In the genomic region with DNA sequence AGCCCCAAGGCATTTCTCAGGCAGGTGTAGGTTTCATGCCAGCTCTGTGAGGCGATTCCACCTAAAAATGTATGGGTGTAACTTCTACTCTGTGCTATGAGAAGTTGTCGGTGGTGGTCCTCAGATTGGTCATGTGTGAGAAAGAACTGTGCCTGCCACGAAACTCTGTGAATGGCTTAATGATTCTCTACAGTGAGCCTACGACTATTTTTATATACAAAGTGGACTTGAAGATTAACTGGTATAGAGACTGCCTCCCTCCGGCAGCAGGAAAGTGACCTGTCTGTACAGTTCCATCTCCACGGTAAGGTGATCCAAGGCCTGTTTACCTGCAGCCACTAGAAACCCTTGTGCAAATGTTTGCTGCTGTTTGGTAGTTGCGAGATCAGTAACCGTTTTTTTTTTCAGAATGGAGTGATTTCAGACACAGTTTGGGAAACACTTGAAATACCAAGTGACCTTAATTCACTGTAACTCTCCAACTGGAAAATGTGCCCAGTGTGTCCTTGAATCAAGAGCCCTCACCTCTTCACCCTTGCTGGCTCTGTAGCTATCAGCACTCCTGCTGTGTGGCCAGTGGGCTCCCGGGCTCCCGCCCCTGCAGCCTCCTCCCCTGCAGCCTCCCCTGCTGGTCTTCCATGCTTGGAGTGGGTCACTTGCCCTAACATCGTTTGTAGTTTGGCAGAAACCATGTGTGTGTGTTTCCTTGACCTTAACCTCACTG, we compare ENCODE assay signal across 12 mouse cellular contexts.
A peak's percentile ranks its signal among the peaks of the same experiment; 100 is the strongest.
DNase-seq lines count a peak whose midpoint lies in the region; ATAC-seq lines count a peak whose summit lies in the region.
"Had no signal": no experiment of that assay in that cellular context is flagged by ENCODE, and none has a peak within 500 bp of the region (broad histone marks: within the 10 kb centered on the region; RNA-seq: fewer than 3 reads in every experiment).

No protein-coding gene starts in this region.

- no peak for DNase-seq in heart, postnatal 25 days (ENCODE audit: low spot score)
- peak; percentile 69 for DNase-seq in adrenal gland, postnatal 14 days
- peak; percentile 84 for DNase-seq in lung, postnatal 25 days (ENCODE audit: low spot score)
- DNase-seq in left cerebral cortex, postnatal 4 days: no peak
- no peak for DNase-seq in layer of hippocampus, adult 9-11 months
- DNase-seq: liver; right cerebral cortex, adult 18-20 months had no signal

- peaks cover 61% of the 10 kb centered on the region for H3K4me1 ChIP-seq in heart, embryonic 15.5 days (replicated peaks)
- H3K4me1 ChIP-seq in kidney, embryonic 16.5 days (ENCODE audit: insufficient read depth, low read length): peaks cover 48% of the 10 kb centered on the region
- peaks cover 2% of the 10 kb centered on the region for H3K4me1 ChIP-seq in intestine, embryonic 16.5 days (ENCODE audit: control insufficient read depth, insufficient read depth, low read length)

- intact Hi-C loops in heart, postnatal 25 days (cut with DNase I): no loop called here
- intact Hi-C loops in left cerebral cortex, postnatal 4 days (cut with DNase I): no loop called here

- no peaks in the 10 kb centered on the region for H3K27me3 ChIP-seq in heart, embryonic 15.5 days
- no peaks in the 10 kb centered on the region for H3K27me3 ChIP-seq in kidney, embryonic 16.5 days (ENCODE audit: insufficient read depth, low read length)
- H3K27me3 ChIP-seq in intestine, embryonic 16.5 days (replicated peaks; ENCODE audit: control insufficient read depth, insufficient read depth, low read length): no peaks in the 10 kb centered on the region
- H3K27me3 ChIP-seq: forebrain, embryonic 15.5 days; midbrain, embryonic 15.5 days had no signal

- peak; percentile 64; the same call in 1 of the 2 replicates for ATAC-seq in heart, embryonic 15.5 days (replicated peaks; ENCODE audit: insufficient number of reproducible peaks, insufficient read depth, low FRiP score, low read depth)
- ATAC-seq in kidney, embryonic 16.5 days (ENCODE audit: low FRiP score, low TSS enrichment): peak; percentile 62
- ATAC-seq in intestine, embryonic 16.5 days: no peak
- ATAC-seq: forebrain, embryonic 15.5 days; midbrain, embryonic 15.5 days had no signal

- H3K27ac ChIP-seq in heart, embryonic 15.5 days: peak overlapping the region; percentile 68
- peak overlapping the region; percentile 80 for H3K27ac ChIP-seq in kidney, embryonic 16.5 days (ENCODE audit: low read length)
- H3K27ac ChIP-seq in intestine, embryonic 16.5 days (ENCODE audit: low read length): no peak overlapping the region
- H3K27ac ChIP-seq: forebrain, embryonic 15.5 days; midbrain, embryonic 15.5 days had no signal

- H3K4me2 ChIP-seq in heart, embryonic 15.5 days: no peak overlapping the region
- no peak overlapping the region for H3K4me2 ChIP-seq in kidney, embryonic 16.5 days (replicated peaks; ENCODE audit: low read depth, low read length)
- H3K4me2 ChIP-seq in intestine, embryonic 16.5 days (ENCODE audit: low read depth, low read length): no peak overlapping the region
- H3K4me2 ChIP-seq: forebrain, embryonic 15.5 days; midbrain, embryonic 15.5 days had no signal

- H3K9ac ChIP-seq in heart, embryonic 15.5 days: no peak overlapping the region
- no peak overlapping the region for H3K9ac ChIP-seq in kidney, embryonic 16.5 days (replicated peaks; ENCODE audit: low read length)
- no peak overlapping the region for H3K9ac ChIP-seq in intestine, embryonic 16.5 days (ENCODE audit: low read depth, low read length)
- H3K9ac ChIP-seq: forebrain, embryonic 15.5 days; midbrain, embryonic 15.5 days had no signal

- WGBS in heart, embryonic 15.5 days: 35% methylated on average over 11 of the region's 11 CpGs
- WGBS in kidney, embryonic 16.5 days: 37% methylated on average over 11 of the region's 11 CpGs
- 46% methylated on average over 11 of the region's 11 CpGs for WGBS in intestine, embryonic 16.5 days

- no peaks in the 10 kb centered on the region for H3K36me3 ChIP-seq in heart, embryonic 15.5 days
- no peaks in the 10 kb centered on the region for H3K36me3 ChIP-seq in kidney, embryonic 16.5 days (ENCODE audit: insufficient read depth, low read length)
- H3K36me3 ChIP-seq in intestine, embryonic 16.5 days (ENCODE audit: control insufficient read depth, insufficient read depth, low read length): no peaks in the 10 kb centered on the region
- H3K36me3 ChIP-seq: forebrain, embryonic 15.5 days; midbrain, embryonic 15.5 days had no signal

- no peaks in the 10 kb centered on the region for H3K9me3 ChIP-seq in heart, embryonic 15.5 days (replicated peaks)
- no peaks in the 10 kb centered on the region for H3K9me3 ChIP-seq in kidney, embryonic 16.5 days (ENCODE audit: low read length)
- no peaks in the 10 kb centered on the region for H3K9me3 ChIP-seq in intestine, embryonic 16.5 days (ENCODE audit: control insufficient read depth, low read length)
- H3K9me3 ChIP-seq: forebrain, embryonic 15.5 days; midbrain, embryonic 15.5 days had no signal

- no peak overlapping the region for H3K4me3 ChIP-seq in heart, embryonic 15.5 days
- no peak overlapping the region for H3K4me3 ChIP-seq in kidney, embryonic 16.5 days (ENCODE audit: low read length)
- no peak overlapping the region for H3K4me3 ChIP-seq in intestine, embryonic 16.5 days (ENCODE audit: low read length)
- H3K4me3 ChIP-seq: forebrain, embryonic 15.5 days; midbrain, embryonic 15.5 days had no signal

Comparison
In these comparisons a context has a peak if more than half of its experiments do, and no peak if none do; other contexts are left out.
1. DNase-seq: peak in adrenal gland, postnatal 14 days (single experiment) and lung, postnatal 25 days (single experiment); none in heart, postnatal 25 days (single experiment), left cerebral cortex, postnatal 4 days (single experiment) and layer of hippocampus, adult 9-11 months (single experiment).